Mouse (Mus musculus) MEL (cell line): ENCODE results near the gene Cdk7. TPM values are rescaled to one million over a fixed set of nuclear protein-coding genes. Genes with fewer than 3 reads are reported as not detected.

Source experiments
- DNase-seq: peaks from one replicate; pipeline ENCODE4 v3.0.0; 2011; ENCODE audit warnings: low read depth, low spot score
- H3K27ac ChIP-seq: 2 replicates; pipeline ENCODE4 v1.5.1; 2012; ENCODE audit warnings: low read depth, mild to moderate bottlenecking, control low read depth, low read length, moderate library complexity; ENCODE audit not compliant: control insufficient read depth
- H3K27me3 ChIP-seq, 2 experiments: fragments of 150-350 bp in 1 of 2; sonication (generic) in 1 of 2; 2 replicates each; pipeline ENCODE4 v1.6.1; 2012; ENCODE audit warnings: low read length in 2 of 2, mild to moderate bottlenecking in 2 of 2, improper control_type of control experiment in 1 of 2, moderate library complexity in 1 of 2; ENCODE audit not compliant: insufficient read depth in 2 of 2, control insufficient read depth in 1 of 2
- H3K36me3 ChIP-seq, 2 experiments: 2 replicates each; pipeline ENCODE4 v1.6.1; 2012 to 2014; ENCODE audit warnings: low read length in 2 of 2, improper control_type of control experiment in 1 of 2, inconsistent platforms in 1 of 2, mild to moderate bottlenecking in 1 of 2; ENCODE audit not compliant: insufficient read depth in 2 of 2, control insufficient read depth in 1 of 2
- H3K4me1 ChIP-seq, 2 experiments: fragments of 150-350 bp in 1 of 2; sonication (generic) in 1 of 2; 2 replicates each; pipeline ENCODE4 v1.6.1; 2012; ENCODE audit warnings: low read length in 2 of 2, improper control_type of control experiment in 1 of 2, mild to moderate bottlenecking in 1 of 2; ENCODE audit not compliant: insufficient read depth in 2 of 2, control insufficient read depth in 1 of 2
- H3K4me3 ChIP-seq, 2 experiments: fragments of 150-350 bp in 1 of 2; sonication (generic) in 1 of 2; 2 replicates each; pipeline ENCODE4 v1.5.1; 2012; ENCODE audit warnings: low read depth in 2 of 2, low read length in 2 of 2, mild to moderate bottlenecking in 2 of 2, moderate library complexity in 2 of 2, control low read depth in 1 of 2, improper control_type of control experiment in 1 of 2; ENCODE audit not compliant: control insufficient read depth in 1 of 2, insufficient read depth in 1 of 2
- H3K79me2 ChIP-seq: 2 replicates; pipeline ENCODE4 v1.6.1; 2012; ENCODE audit warnings: mild to moderate bottlenecking, low read length, moderate library complexity; ENCODE audit not compliant: control insufficient read depth, poor library complexity, insufficient read depth
- H3K9ac ChIP-seq: 2 replicates; pipeline ENCODE4 v1.6.1; 2012; ENCODE audit warnings: low read depth, mild to moderate bottlenecking, control low read depth, low read length, moderate library complexity; ENCODE audit not compliant: control insufficient read depth, poor library complexity, severe bottlenecking
- H3K9me3 ChIP-seq: fragments of 150-350 bp; sonication (generic); replicated peaks from 2 replicates; pipeline ENCODE4 v1.6.1; 2012; ENCODE audit warnings: mild to moderate bottlenecking, low read length, improper control_type of control experiment, moderate library complexity; ENCODE audit not compliant: insufficient read depth
- BHLHE40 ChIP-seq: IDR thresholded peaks from 2 replicates; pipeline ENCODE4 v1.6.1; 2012; ENCODE audit warnings: low read depth, mild to moderate bottlenecking, inconsistent platforms, low read length, improper control_type of control experiment, borderline replicate concordance
- CHD1 ChIP-seq: IDR thresholded peaks from 2 replicates; pipeline ENCODE4 v1.6.1; 2012; ENCODE audit warnings: low read depth, mild to moderate bottlenecking, inconsistent platforms, low read length, improper control_type of control experiment
- CHD2 ChIP-seq: IDR thresholded peaks from 2 replicates; pipeline ENCODE4 v1.6.1; 2011; ENCODE audit warnings: low read length, improper control_type of control experiment
- CTCF ChIP-seq, 3 experiments: IDR thresholded peaks in 2 of 3; conservative IDR thresholded peaks in 1 of 3; 2 replicates each; pipeline ENCODE4 v1.5.1; 2011 to 2012; ENCODE audit warnings: low read length in 3 of 3, low read depth in 2 of 3, mild to moderate bottlenecking in 2 of 3, improper control_type of control experiment in 1 of 3, inconsistent platforms in 1 of 3, mixed read lengths in 1 of 3, moderate library complexity in 1 of 3; ENCODE audit not compliant: control insufficient read depth in 1 of 3, insufficient read depth in 1 of 3, poor library complexity in 1 of 3, severe bottlenecking in 1 of 3
- E2F4 ChIP-seq: IDR thresholded peaks from 2 replicates; pipeline ENCODE4 v1.6.1; 2011; ENCODE audit warnings: low read depth, low read length, improper control_type of control experiment, borderline replicate concordance
- ELF1 ChIP-seq: IDR thresholded peaks from 2 replicates; pipeline ENCODE4 v1.6.1; 2014; ENCODE audit warnings: low read depth, mild to moderate bottlenecking, inconsistent platforms, low read length, improper control_type of control experiment, moderate library complexity
- EP300 ChIP-seq, 2 experiments: IDR thresholded peaks; 2 replicates each; pipeline ENCODE4 v1.6.1; 2011; ENCODE audit warnings: improper control_type of control experiment in 2 of 2, low read length in 2 of 2, low read depth in 1 of 2, mild to moderate bottlenecking in 1 of 2
- ETS1 ChIP-seq: IDR thresholded peaks from 2 replicates; pipeline ENCODE4 v1.6.1; 2012; ENCODE audit warnings: low read depth, mild to moderate bottlenecking, inconsistent platforms, low read length, improper control_type of control experiment, moderate library complexity
- GABPA ChIP-seq: IDR thresholded peaks from 2 replicates; pipeline ENCODE4 v1.6.1; 2012; ENCODE audit warnings: low read depth, mild to moderate bottlenecking, inconsistent platforms, low read length, improper control_type of control experiment, moderate library complexity
- HCFC1 ChIP-seq: IDR thresholded peaks from 2 replicates; pipeline ENCODE4 v1.6.1; 2012; ENCODE audit warnings: low read depth, mild to moderate bottlenecking, inconsistent platforms, low read length, improper control_type of control experiment, moderate library complexity
- JUND ChIP-seq: IDR thresholded peaks from 2 replicates; pipeline ENCODE4 v1.6.1; 2011; ENCODE audit warnings: low read depth, mild to moderate bottlenecking, improper control_type of control experiment, low read length
- KAT2A ChIP-seq: conservative IDR thresholded peaks from 2 replicates; pipeline ENCODE4 v1.6.1; 2012; ENCODE audit warnings: low read depth, low read length, improper control_type of control experiment, inconsistent platforms
- MAFK ChIP-seq: IDR thresholded peaks from 2 replicates; pipeline ENCODE4 v1.6.1; 2011; ENCODE audit warnings: low read depth, mild to moderate bottlenecking, low read length, improper control_type of control experiment, borderline replicate concordance
- MAX ChIP-seq: IDR thresholded peaks from 2 replicates; pipeline ENCODE4 v1.6.1; 2011; ENCODE audit warnings: low read length, improper control_type of control experiment
- MAZ ChIP-seq: IDR thresholded peaks from 2 replicates; pipeline ENCODE4 v1.6.1; 2012; ENCODE audit warnings: low read depth, mild to moderate bottlenecking, inconsistent platforms, low read length, improper control_type of control experiment
- MEF2A ChIP-seq: IDR thresholded peaks from 2 replicates; pipeline ENCODE4 v1.6.1; 2014; ENCODE audit warnings: low read depth, mild to moderate bottlenecking, inconsistent platforms, low read length, improper control_type of control experiment; ENCODE audit not compliant: poor library complexity, insufficient replicate concordance, severe bottlenecking; ENCODE audit errors: extremely low read depth
- MXI1 ChIP-seq: IDR thresholded peaks from 2 replicates; pipeline ENCODE4 v1.6.1; 2011; ENCODE audit warnings: mild to moderate bottlenecking, low read depth, low read length, improper control_type of control experiment
- MYB ChIP-seq: IDR thresholded peaks from 2 replicates; pipeline ENCODE4 v1.6.1; 2011; ENCODE audit warnings: mild to moderate bottlenecking, low read depth, low read length, improper control_type of control experiment
- MYC ChIP-seq: IDR thresholded peaks from 2 replicates; pipeline ENCODE4 v1.6.1; 2011; ENCODE audit warnings: low read depth, mild to moderate bottlenecking, low read length, improper control_type of control experiment, moderate library complexity
- NELFE ChIP-seq: IDR thresholded peaks from 2 replicates; pipeline ENCODE4 v1.6.1; 2011; ENCODE audit warnings: low read depth, low read length, improper control_type of control experiment
- NRF1 ChIP-seq: IDR thresholded peaks from 2 replicates; pipeline ENCODE4 v1.6.1; 2014; ENCODE audit warnings: low read depth, mild to moderate bottlenecking, inconsistent platforms, low read length, improper control_type of control experiment, moderate library complexity; ENCODE audit not compliant: poor library complexity, insufficient read depth, severe bottlenecking
- POLR2A ChIP-seq, 2 experiments: IDR thresholded peaks; 2 replicates each; pipeline ENCODE4 v1.6.1; 2011 to 2012; ENCODE audit warnings: low read length in 2 of 2, mild to moderate bottlenecking in 2 of 2, control low read depth in 1 of 2, improper control_type of control experiment in 1 of 2, low read depth in 1 of 2, moderate library complexity in 1 of 2; ENCODE audit not compliant: control insufficient read depth in 1 of 2, insufficient read depth in 1 of 2, poor library complexity in 1 of 2
- POLR2AphosphoS2 ChIP-seq: IDR thresholded peaks from 2 replicates; pipeline ENCODE4 v1.6.1; 2011; ENCODE audit warnings: low read length, improper control_type of control experiment
- POLR2AphosphoS5 ChIP-seq: IDR thresholded peaks from 2 replicates; pipeline ENCODE4 v1.6.1; 2012; ENCODE audit warnings: low read depth, borderline replicate concordance, mild to moderate bottlenecking, inconsistent platforms, low read length, moderate library complexity, mixed read lengths
- RCOR1 ChIP-seq: IDR thresholded peaks from 2 replicates; pipeline ENCODE4 v1.6.1; 2012; ENCODE audit warnings: low read depth, mild to moderate bottlenecking, inconsistent platforms, low read length, improper control_type of control experiment
- SIN3A ChIP-seq: IDR thresholded peaks from 2 replicates; pipeline ENCODE4 v1.6.1; 2012; ENCODE audit warnings: low read length, improper control_type of control experiment, inconsistent platforms
- SMC3 ChIP-seq: IDR thresholded peaks from 2 replicates; pipeline ENCODE4 v1.6.1; 2011; ENCODE audit warnings: low read depth, low read length, improper control_type of control experiment
- TAL1 ChIP-seq: IDR thresholded peaks from 2 replicates; pipeline ENCODE4 v1.6.1; 2012; ENCODE audit warnings: mild to moderate bottlenecking, inconsistent platforms, low read length, moderate library complexity, mixed read lengths
- TBP ChIP-seq: IDR thresholded peaks from 2 replicates; pipeline ENCODE4 v1.8.0; 2011; ENCODE audit warnings: low read depth, low read length, improper control_type of control experiment
- TCF12 ChIP-seq: IDR thresholded peaks from 2 replicates; pipeline ENCODE4 v1.6.1; 2014; ENCODE audit warnings: low read depth, mild to moderate bottlenecking, inconsistent platforms, low read length, improper control_type of control experiment, moderate library complexity
- UBTF ChIP-seq: IDR thresholded peaks from 2 replicates; pipeline ENCODE4 v1.6.1; 2012; ENCODE audit warnings: low read depth, mild to moderate bottlenecking, inconsistent platforms, low read length, improper control_type of control experiment, moderate library complexity, borderline replicate concordance; ENCODE audit not compliant: insufficient read depth
- USF1 ChIP-seq: IDR thresholded peaks from 2 replicates; pipeline ENCODE4 v1.6.1; 2014; ENCODE audit warnings: low read depth, mild to moderate bottlenecking, inconsistent platforms, low read length, improper control_type of control experiment, moderate library complexity
- USF2 ChIP-seq, 2 experiments: IDR thresholded peaks; 2 replicates each; pipeline ENCODE4 v1.6.1; 2011 to 2012; ENCODE audit warnings: improper control_type of control experiment in 2 of 2, low read length in 2 of 2, borderline replicate concordance in 1 of 2, inconsistent platforms in 1 of 2, low read depth in 1 of 2, mild to moderate bottlenecking in 1 of 2; ENCODE audit not compliant: insufficient read depth in 1 of 2
- ZC3H11A ChIP-seq: IDR thresholded peaks from 2 replicates; pipeline ENCODE4 v1.6.1; 2012; ENCODE audit warnings: low read depth, mild to moderate bottlenecking, inconsistent platforms, low read length, improper control_type of control experiment
- ZKSCAN1 ChIP-seq: IDR thresholded peaks from 2 replicates; pipeline ENCODE4 v1.6.1; 2012; ENCODE audit warnings: low read depth, mild to moderate bottlenecking, inconsistent platforms, low read length, improper control_type of control experiment, moderate library complexity
- ZMIZ1 ChIP-seq: IDR thresholded peaks from 2 replicates; pipeline ENCODE4 v1.6.1; 2012; ENCODE audit warnings: low read depth, mild to moderate bottlenecking, inconsistent platforms, low read length, improper control_type of control experiment, moderate library complexity
- ZNF384 ChIP-seq: IDR thresholded peaks from 2 replicates; pipeline ENCODE4 v1.6.1; 2012; ENCODE audit warnings: low read depth, mild to moderate bottlenecking, inconsistent platforms, low read length, improper control_type of control experiment
- polyA plus RNA-seq, 2 experiments: library from polyadenylated mRNA; stranded (reverse) in 1 of 2; unstranded in 1 of 2; fragments of >175 nt in 1 of 2; fragments of >200 nt in 1 of 2; gene quantifications; 2 replicates each; pipeline versions ENCODE4 v1.2.1 to v1.2.4; 2012; ENCODE audit warnings: low replicate concordance in 2 of 2, low read depth in 1 of 2; ENCODE audit not compliant: insufficient read length in 2 of 2, insufficient read depth in 1 of 2, missing spikeins in 1 of 2
- total RNA-seq: library from RNA; depleted of rRNA; stranded (reverse); fragments of 300-350 nt; gene quantifications from 2 replicates; pipeline ENCODE4 v1.2.3, GENCODE M21; 2012; rRNA removed

Cdk7 gene
- total RNA-seq, result 63.0 and 67.7 TPM in 2 replicates
- 10 to 100 TPM in 1 of 2 experiments, not detected in 1; 87.1 TPM for polyA plus RNA-seq

GRCm38 (mm10) chr13:100730861-100731176 is at the start of gene Cdk7:
Cdk7 (minus strand) TSS chr13:100730939.
- Histone ChIP-seq H3K4me3 (peak within 1 kb of the TSS; percentile 69 to 86), H3K27me3 (no peaks in the 10 kb centered on the region), H3K79me2 (peaks cover 34% of the 10 kb centered on the region), H3K36me3 (peaks cover 2 to 29% of the 10 kb centered on the region in 2 experiments; a peak in 3 of 4 replicates), H3K9ac (peak within 1 kb of the TSS; percentile 80), H3K27ac (peak within 1 kb of the TSS; percentile 88), H3K9me3 (no peaks in the 10 kb centered on the region), H3K4me1 (peaks cover 4 to 12% of the 10 kb centered on the region in 2 experiments)
- DNase-seq, result peak; percentile 98
- peak; percentile 99 for TF ChIP-seq SIN3A
- TF ChIP-seq MYB, result no peak
- TF ChIP-seq NELFE, result peak; percentile 83
- no peak for TF ChIP-seq CTCF (IDR thresholded peaks at IDR 0.05 in 2 of 3, conservative IDR thresholded peaks at IDR 0.05 in 1 of 3; ENCODE audit: control insufficient read depth in 1 of 3, insufficient read depth in 1 of 3, low read depth in 2 of 3, low read length in 3 of 3, poor library complexity in 1 of 3, severe bottlenecking in 1 of 3)
- peak; percentile 26; the same call in 1 of the 2 replicates for TF ChIP-seq ETS1
- no peak for TF ChIP-seq GABPA
- TF ChIP-seq MAZ, result peak; percentile 80; the same call in 1 of the 2 replicates
- TF ChIP-seq TCF12, result peak; percentile 50; the same call in 1 of the 2 replicates
- no peak for TF ChIP-seq NRF1
- TF ChIP-seq ZMIZ1, result peak; percentile 41; the same call in 1 of the 2 replicates
- peak; percentile 98 for TF ChIP-seq ELF1
- no peak for TF ChIP-seq TAL1
- no peak; a peak in 1 of 4 replicates for TF ChIP-seq EP300 (IDR thresholded peaks at IDR 0.05; ENCODE audit: low read depth in 1 of 2, low read length in 2 of 2)
- no peak for TF ChIP-seq MAFK
- TF ChIP-seq MXI1, result peak; percentile 100
- TF ChIP-seq USF1, result peak; percentile 91
- TF ChIP-seq POLR2AphosphoS5, result no peak; the same call in 1 of the 2 replicates
- no peak for TF ChIP-seq JUND
- TF ChIP-seq TBP, result peak; percentile 75
- no peak for TF ChIP-seq MEF2A
- TF ChIP-seq E2F4, result no peak
- TF ChIP-seq UBTF, result no peak
- TF ChIP-seq CHD1, result no peak
- no peak; the same call in 1 of the 2 replicates for TF ChIP-seq RCOR1
- no peak for TF ChIP-seq SMC3
- TF ChIP-seq POLR2AphosphoS2, result no peak
- TF ChIP-seq MAX, result peak; percentile 99
- peak; percentile 5 to 88; a peak in 2 of 4 replicates for TF ChIP-seq POLR2A (IDR thresholded peaks at IDR 0.05; ENCODE audit: control insufficient read depth in 1 of 2, insufficient read depth in 1 of 2, low read depth in 1 of 2, low read length in 2 of 2, poor library complexity in 1 of 2)
- TF ChIP-seq USF2 (IDR thresholded peaks at IDR 0.05; ENCODE audit: borderline replicate concordance in 1 of 2, insufficient read depth in 1 of 2, low read depth in 1 of 2, low read length in 2 of 2), result peak in 1 of 2 experiments; percentile 32; a peak in 1 of 4 replicates
- peak; percentile 44; the same call in 1 of the 2 replicates for TF ChIP-seq ZNF384
- peak; percentile 95 for TF ChIP-seq HCFC1
- no peak for TF ChIP-seq ZC3H11A
- peak; percentile 64; the same call in 1 of the 2 replicates for TF ChIP-seq KAT2A
- TF ChIP-seq CHD2, result no peak
- peak; percentile 100 for TF ChIP-seq MYC
- TF ChIP-seq ZKSCAN1, result no peak
- peak; percentile 88 for TF ChIP-seq BHLHE40
